Mouse (Mus musculus): ENCODE measurements at regions not wholly inside any gene's neighbourhood (a gene's known extent, or its start where the extent isn't known, plus 50 kb on each side); places are given as distances from the start of the nearest gene placed in this dataset.

GRCm38 (mm10) chr3:149306291-149306690, 315.9 kb upstream of the Adgrl2 start:
- DNase-seq: no peak

GRCm38 (mm10) chr3:149305440-149305839, 315.1 kb upstream of the Adgrl2 start:
- DNase-seq: no peak

GRCm38 (mm10) chr3:149305011-149305413, 314.7 kb upstream of the Adgrl2 start:
- no peak for DNase-seq

GRCm38 (mm10) chr3:149303418-149303817, 313.1 kb upstream of the Adgrl2 start:
- no peak for DNase-seq

- DNase-seq: no peak
Measured at GRCm38 (mm10) chr3:149300002-149300401, 309.6 kb upstream of the Adgrl2 start.

GRCm38 (mm10) chr3:149296419-149296962, 306.1 kb upstream of the Adgrl2 start:
- no peak for DNase-seq

- no peak for DNase-seq
Measured at GRCm38 (mm10) chr3:149295942-149296341, 305.6 kb upstream of the Adgrl2 start.

GRCm38 (mm10) chr3:149295257-149295831, 305.0 kb upstream of the Adgrl2 start:
- no peak for DNase-seq

GRCm38 (mm10) chr3:149294445-149294844, 304.1 kb upstream of the Adgrl2 start:
- no peak for DNase-seq

- no peak for DNase-seq
Measured at GRCm38 (mm10) chr3:149292459-149292858, 302.1 kb upstream of the Adgrl2 start.

GRCm38 (mm10) chr3:149291473-149291872, 301.1 kb upstream of the Adgrl2 start:
- no peak for DNase-seq

GRCm38 (mm10) chr3:149290228-149290627, 299.9 kb upstream of the Adgrl2 start:
- no peak for DNase-seq

GRCm38 (mm10) chr3:149287080-149287479, 296.7 kb upstream of the Adgrl2 start:
- no peak for DNase-seq

- no peak for DNase-seq
Measured at GRCm38 (mm10) chr3:149284976-149285375, 294.6 kb upstream of the Adgrl2 start.

GRCm38 (mm10) chr3:149280807-149281789, 290.7 kb upstream of the Adgrl2 start:
- DNase-seq: no peak

- no peak for DNase-seq
Measured at GRCm38 (mm10) chr3:149279338-149279737, 289.0 kb upstream of the Adgrl2 start.

- no peak for DNase-seq
Measured at GRCm38 (mm10) chr3:149277812-149278211, 287.5 kb upstream of the Adgrl2 start.

GRCm38 (mm10) chr3:149275478-149276132, 285.2 kb upstream of the Adgrl2 start:
- no peak for DNase-seq

- no peak for DNase-seq
Measured at GRCm38 (mm10) chr3:149274987-149275386, 284.6 kb upstream of the Adgrl2 start.

- DNase-seq: no peak
Measured at GRCm38 (mm10) chr3:149273993-149274692, 283.8 kb upstream of the Adgrl2 start.

GRCm38 (mm10) chr3:149270459-149270858, 280.1 kb upstream of the Adgrl2 start:
- DNase-seq: no peak

- DNase-seq: no peak
Measured at GRCm38 (mm10) chr3:149262332-149262970, 272.1 kb upstream of the Adgrl2 start.

All from cerebellum, adult 8-10 months (tissue).